Mouse (Mus musculus) lung, embryonic 14.5 days (tissue): ENCODE results near the gene Tmem245. TPM values are rescaled to one million over a fixed set of nuclear protein-coding genes. Genes with fewer than 3 reads are reported as not detected.

Source experiments
- ATAC-seq: fragments of 200-750 bp; cut with Nextera tagmentation; 2 replicates; pipeline ENCODE4 v1.8.0; 2017; ENCODE audit warnings: mild to moderate bottlenecking, moderate TSS enrichment, moderate library complexity; ENCODE audit not compliant: insufficient read depth
- DNase-seq: peaks from one replicate; pipeline ENCODE4 v3.0.0-alpha.2; 2015
- H3K27ac ChIP-seq: fragments of 300-500 bp; sonication (generic); 2 replicates; pipeline ENCODE4 v1.5.1; 2014; ENCODE audit warnings: low read depth, mild to moderate bottlenecking, moderate library complexity
- H3K27me3 ChIP-seq: fragments of 300-500 bp; sonication (generic); 2 replicates; pipeline ENCODE4 v1.6.1; 2014; ENCODE audit warnings: low read length, control low read depth; ENCODE audit not compliant: insufficient read depth
- H3K36me3 ChIP-seq: fragments of 300-500 bp; sonication (generic); 2 replicates; pipeline ENCODE4 v1.6.1; 2014; ENCODE audit warnings: control low read depth; ENCODE audit not compliant: insufficient read depth
- H3K4me1 ChIP-seq: fragments of 300-500 bp; sonication (generic); 2 replicates; pipeline ENCODE4 v1.6.1; 2014; ENCODE audit warnings: antibody characterized with exemption, control low read depth; ENCODE audit not compliant: insufficient read depth
- H3K4me2 ChIP-seq: fragments of 300-500 bp; sonication (generic); 2 replicates; pipeline ENCODE4 v1.6.1; 2014; ENCODE audit warnings: mild to moderate bottlenecking
- H3K4me3 ChIP-seq: fragments of 300-500 bp; sonication (generic); 2 replicates; pipeline ENCODE4 v1.5.1; 2014; ENCODE audit warnings: low read depth, low read length
- H3K9ac ChIP-seq: fragments of 300-500 bp; sonication (generic); 2 replicates; pipeline ENCODE4 v1.6.1; 2014
- H3K9me3 ChIP-seq: fragments of 300-500 bp; sonication (generic); 2 replicates; pipeline ENCODE4 v1.6.1; 2016; ENCODE audit warnings: low read depth, low read length, control low read depth
- CTCF ChIP-seq: IDR thresholded peaks from 2 replicates; pipeline ENCODE4 v1.5.1; 2016; ENCODE audit warnings: antibody characterized with exemption, low read depth
- WGBS: fragments of 180-500 bp; shearing (Covaris S2); extraction: QIAGEN DNeasy Blood & Tissue Kit; methylation state at CpG from one replicate; pipeline ENCODE4 v1.1.7; 2014; 5-methylcytosine and 5-hydroxymethylcytosine counted together
- polyA plus RNA-seq: library from polyadenylated mRNA; unstranded; fragments of >200 nt; fragmentation: Nextera tagmentation; extraction: Ambion mirVana; gene quantifications from 2 replicates; pipeline ENCODE4 v1.2.1, GENCODE M21; 2014

Gene Tmem245
- polyA plus RNA-seq, 1 experiment from 2014 or later = 12.9 TPM

DNA sequence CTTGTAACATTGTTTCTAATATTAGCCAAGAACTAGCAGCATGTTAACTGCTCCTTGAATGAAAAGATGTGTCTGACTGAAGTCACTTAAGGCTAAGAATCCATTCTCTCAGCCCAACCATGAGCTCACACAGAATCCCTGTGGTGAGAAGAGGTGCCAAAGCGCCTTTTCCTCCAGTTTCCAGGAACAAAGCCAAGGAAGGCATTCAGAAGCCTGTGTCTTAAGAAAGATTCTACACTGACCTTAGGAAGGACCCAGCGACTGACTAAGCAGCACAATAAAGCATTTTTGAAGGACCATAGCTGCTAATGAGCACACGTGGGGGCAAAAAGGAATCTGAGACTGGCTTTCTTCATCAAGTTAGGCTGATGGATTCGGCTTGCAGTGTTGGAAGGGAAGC is 81.3 kb downstream of the Tmem245 start:
- Histone ChIP-seq H3K27ac (peak overlapping the region; percentile 19; the same call in 1 of the 2 replicates), H3K9ac (no peak overlapping the region), H3K9me3 (no peaks in the 10 kb centered on the region), H3K36me3 (0 out of 2 replicates have a peak, but pooled peaks cover 3% of the 10 kb centered on the region), H3K4me3 (no peak overlapping the region), H3K4me2 (no peak overlapping the region), H3K27me3 (no peaks in the 10 kb centered on the region), H3K4me1 (no peaks in the 10 kb centered on the region)
- no peak for TF ChIP-seq CTCF
- ATAC-seq = no peak
- WGBS = 47% methylated on average over 4 of the region's 4 CpGs
- peak; percentile 55 for DNase-seq

- H3K27me3 ChIP-seq = no peaks in the 10 kb centered on the region
- under 1% methylated on average over 44 of the region's 45 CpGs for WGBS
- 0 out of 2 replicates have a peak, but pooled peaks cover 2% of the 10 kb centered on the region for H3K36me3 ChIP-seq
- H3K9ac ChIP-seq = peak within 1 kb of the TSS; percentile 68
- TF ChIP-seq CTCF = no peak
- H3K9me3 ChIP-seq = no peaks in the 10 kb centered on the region
- peak within 1 kb of the TSS; percentile 87 for H3K4me2 ChIP-seq
- H3K4me3 ChIP-seq = peak within 1 kb of the TSS; percentile 78
- ATAC-seq = peak; percentile 97
- H3K27ac ChIP-seq = peak within 1 kb of the TSS; percentile 86
- H3K4me1 ChIP-seq = no peaks in the 10 kb centered on the region
- DNase-seq = peak; percentile 91
These were observed 82.2 kb downstream of the Tmem245 start, which contains the start of gene Ctnnal1 for GRCm38 (mm10) chr4:56865003-56865511. Ctnnal1 (minus strand) TSS chr4:56865188.

- ATAC-seq = peak; percentile 68
- under 1% methylated on average over 49 of the region's 49 CpGs for WGBS
These were observed 82.7 kb downstream of the Tmem245 start for GRCm38 (mm10) chr4:56864417-56865001.

GRCm38 (mm10) chr4:56864016-56864415 is 83.2 kb downstream of the Tmem245 start:
- no peak for TF ChIP-seq CTCF
- no peaks in the 10 kb centered on the region for H3K27me3 ChIP-seq
- no peaks in the 10 kb centered on the region for H3K9me3 ChIP-seq
- DNase-seq (no peak), ATAC-seq (no peak)
- no peak overlapping the region for H3K27ac ChIP-seq
- H3K4me3 ChIP-seq = peak overlapping the region; percentile 78
- H3K4me2 ChIP-seq = peak overlapping the region; percentile 87
- WGBS = 41% methylated on average over 4 of the region's 4 CpGs
- no peaks in the 10 kb centered on the region for H3K4me1 ChIP-seq
- peak overlapping the region; percentile 68 for H3K9ac ChIP-seq
- H3K36me3 ChIP-seq = 0 out of 2 replicates have a peak, but pooled peaks cover 2% of the 10 kb centered on the region

More at GRCm38 (mm10) chr4:56864417-56865001, 82.7 kb downstream of the Tmem245 start:
- peak overlapping the region; percentile 87 for H3K4me2 ChIP-seq
- H3K9me3 ChIP-seq = no peaks in the 10 kb centered on the region
- peak overlapping the region; percentile 78 for H3K4me3 ChIP-seq
- H3K4me1 ChIP-seq = no peaks in the 10 kb centered on the region
- peak; percentile 64 for DNase-seq
- peak overlapping the region; percentile 86 for H3K27ac ChIP-seq
- H3K9ac ChIP-seq = peak overlapping the region; percentile 68
- H3K36me3 ChIP-seq = 0 out of 2 replicates have a peak, but pooled peaks cover 2% of the 10 kb centered on the region
- no peak for TF ChIP-seq CTCF
- no peaks in the 10 kb centered on the region for H3K27me3 ChIP-seq

- no peak overlapping the region for H3K4me3 ChIP-seq
- H3K9ac ChIP-seq = no peak overlapping the region
- 84% methylated on average over 4 of the region's 4 CpGs for WGBS
- no peaks in the 10 kb centered on the region for H3K9me3 ChIP-seq
- no peaks in the 10 kb centered on the region for H3K36me3 ChIP-seq
- no peaks in the 10 kb centered on the region for H3K27me3 ChIP-seq
- no peaks in the 10 kb centered on the region for H3K4me1 ChIP-seq
- no peak overlapping the region for H3K4me2 ChIP-seq
- ATAC-seq (no peak), DNase-seq (no peak)
- H3K27ac ChIP-seq = no peak overlapping the region
- no peak for TF ChIP-seq CTCF
These were observed 85.7 kb downstream of the Tmem245 start for GRCm38 (mm10) chr4:56861551-56861950.

GRCm38 (mm10) chr4:56858733-56859132 is 88.5 kb downstream of the Tmem245 start:
- Histone ChIP-seq H3K4me2 (no peak overlapping the region), H3K27me3 (no peaks in the 10 kb centered on the region)

DNA sequence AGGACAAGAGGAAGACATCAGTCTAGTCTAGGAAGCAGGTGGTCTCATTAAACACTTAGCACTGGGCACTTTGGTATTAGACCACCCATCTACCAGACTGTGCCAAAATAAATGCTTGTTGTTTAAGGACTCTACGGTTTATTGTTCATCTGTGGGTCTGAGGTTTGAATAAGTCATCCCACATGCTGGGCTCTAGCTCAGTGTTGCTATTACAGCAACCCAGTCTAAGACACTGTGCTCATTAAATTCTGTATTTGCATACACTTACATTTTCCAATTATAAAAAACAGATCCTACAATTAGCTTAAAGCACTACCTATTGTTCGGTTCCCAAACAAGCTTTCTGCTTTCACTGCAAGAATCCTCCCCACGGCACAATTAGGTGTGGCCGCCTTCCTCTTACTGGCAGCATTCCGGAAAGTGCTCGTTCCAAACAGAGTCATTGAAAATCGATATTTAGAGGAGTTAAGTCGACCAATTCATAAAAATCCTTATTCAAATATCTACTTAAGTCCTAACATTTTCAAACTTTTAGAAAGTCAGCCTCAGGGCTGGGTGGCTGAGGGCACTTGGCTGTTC is 90.8 kb downstream of the Tmem245 start:
- H3K9ac ChIP-seq = no peak overlapping the region
- H3K4me1 ChIP-seq = no peaks in the 10 kb centered on the region
- no peaks in the 10 kb centered on the region for H3K27me3 ChIP-seq
- no peak for TF ChIP-seq CTCF
- H3K4me3 ChIP-seq = no peak overlapping the region
- H3K36me3 ChIP-seq = no peaks in the 10 kb centered on the region
- H3K9me3 ChIP-seq = no peaks in the 10 kb centered on the region
- ATAC-seq (no peak), DNase-seq (no peak)
- H3K4me2 ChIP-seq = no peak overlapping the region
- WGBS = 83% methylated on average over 8 of the region's 8 CpGs
- no peak overlapping the region for H3K27ac ChIP-seq

More at GRCm38 (mm10) chr4:56858733-56859132, 88.5 kb downstream of the Tmem245 start:
- H3K4me3 ChIP-seq = no peak overlapping the region
- no peak for TF ChIP-seq CTCF
- no peaks in the 10 kb centered on the region for H3K9me3 ChIP-seq
- no peak overlapping the region for H3K9ac ChIP-seq
- no peak overlapping the region for H3K27ac ChIP-seq
- ATAC-seq (no peak), DNase-seq (no peak)
- no peaks in the 10 kb centered on the region for H3K36me3 ChIP-seq
- WGBS = 78% methylated on average over 9 of the region's 9 CpGs
- H3K4me1 ChIP-seq = no peaks in the 10 kb centered on the region
